Mouse (Mus musculus) frontal cortex, postnatal 10 days (tissue): ENCODE measurements at regions not wholly inside any gene's neighbourhood (a gene's known extent, or its start where the extent isn't known, plus 50 kb on each side); places are given as distances from the start of the nearest gene placed in this dataset.

Source experiments
- DNase-seq, 2 experiments: peaks; one replicate each; pipeline ENCODE4 v3.0.0; 2022; ENCODE audit warnings: low spot score in 2 of 2, mixed read lengths in 1 of 2

DNA sequence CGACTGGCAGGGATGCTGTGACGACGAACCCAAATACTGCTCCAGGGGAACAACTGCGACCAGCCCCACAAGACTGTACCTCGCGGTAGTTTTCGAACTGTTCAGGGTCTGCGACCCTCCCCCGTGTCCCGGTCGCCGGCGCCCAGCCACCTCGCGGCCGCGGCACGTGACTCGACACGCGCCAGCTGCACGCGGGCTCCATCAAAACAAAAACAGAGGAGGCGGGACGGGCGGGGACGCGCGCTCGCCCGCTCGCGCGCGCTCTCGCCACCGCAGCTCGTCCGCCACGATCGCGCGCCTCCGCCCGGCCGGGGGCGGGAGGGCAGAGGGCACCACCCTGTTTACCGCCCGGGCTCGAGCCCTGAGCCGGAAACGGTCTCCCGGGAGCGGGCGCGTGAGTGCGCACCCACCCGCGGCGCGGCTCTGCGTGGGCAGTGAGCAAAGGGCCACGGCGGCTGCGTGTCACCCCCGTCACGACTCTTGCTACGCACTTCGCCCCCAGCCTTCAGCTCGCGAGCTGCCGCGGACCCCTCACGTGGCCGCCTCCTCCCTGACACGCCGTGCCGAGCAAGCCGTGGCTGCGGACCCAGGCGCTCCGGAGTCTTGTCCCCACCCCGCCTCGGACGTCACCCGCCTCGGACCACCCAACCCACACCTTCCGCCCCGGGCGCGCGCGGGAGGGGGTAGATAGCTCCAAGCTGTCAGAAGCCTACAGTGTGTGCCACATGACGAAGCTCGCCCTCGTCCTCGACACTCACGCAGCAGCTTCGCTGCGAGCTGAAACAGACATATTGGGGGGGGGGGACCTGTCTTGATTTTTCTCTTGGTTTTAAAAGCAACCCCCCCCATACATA, 182.1 kb upstream of the Mkln1 start:
- DNase-seq = peak; percentile 87 to 90

- peak; percentile 53 to 72 for DNase-seq
These were observed 181.4 kb upstream of the Mkln1 start for GRCm38 (mm10) chr6:31217060-31217541.

DNA sequence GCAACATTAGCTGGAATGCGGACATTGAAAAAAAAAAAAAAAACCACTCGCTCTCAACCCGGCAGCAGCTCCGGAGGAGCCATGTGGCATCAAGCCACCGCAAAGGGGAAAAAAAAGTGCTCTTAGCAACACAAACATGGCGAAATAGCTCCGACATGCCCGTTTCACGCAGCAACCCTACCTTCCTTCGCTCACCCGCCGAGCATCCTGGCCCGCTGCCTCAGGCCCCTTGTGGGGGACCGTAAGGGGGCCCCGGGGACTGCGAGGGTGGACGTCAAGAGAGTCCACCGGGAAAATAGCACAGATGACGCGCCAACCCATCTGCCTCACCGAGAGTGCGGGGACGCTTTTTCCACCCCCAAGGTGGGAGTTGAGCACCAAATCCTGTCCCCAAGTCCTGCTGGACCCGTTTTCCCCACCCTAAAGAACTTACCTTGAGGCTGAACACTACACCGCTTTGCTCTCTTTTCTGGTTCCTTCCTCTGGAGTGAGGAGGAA, 180.8 kb upstream of the Mkln1 start:
- DNase-seq = peak; percentile 38 to 50

DNA sequence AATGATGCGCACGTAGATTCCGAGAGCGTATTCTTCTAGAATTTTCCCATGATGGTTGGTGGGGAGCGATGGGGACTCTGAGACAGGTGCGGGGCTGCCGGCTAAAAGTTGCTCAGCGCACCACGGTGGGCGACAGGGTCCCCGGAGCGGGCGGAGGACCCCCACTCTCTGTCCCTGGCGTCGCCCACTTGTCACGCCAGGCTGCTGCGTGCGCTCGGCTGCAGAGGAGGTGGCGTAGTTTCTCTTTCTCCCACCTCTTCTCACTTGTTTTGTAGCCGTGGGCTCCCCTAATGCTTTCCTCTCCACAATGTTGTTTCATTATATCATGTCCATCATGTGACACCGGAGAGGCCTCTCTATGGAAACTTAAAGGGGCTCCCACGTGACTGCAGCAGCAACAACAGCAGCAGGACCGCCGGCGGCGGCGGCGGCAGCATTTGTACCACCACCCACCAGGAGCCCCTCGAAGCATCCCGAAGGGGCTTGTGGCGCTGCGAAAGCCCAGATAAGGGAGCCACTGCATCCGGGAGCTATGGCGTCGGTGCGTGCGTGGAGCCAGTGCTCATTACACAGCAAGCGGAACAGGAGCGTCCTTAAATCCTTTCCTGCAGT, 180.3 kb upstream of the Mkln1 start:
- peak; percentile 64 to 72 for DNase-seq

DNA sequence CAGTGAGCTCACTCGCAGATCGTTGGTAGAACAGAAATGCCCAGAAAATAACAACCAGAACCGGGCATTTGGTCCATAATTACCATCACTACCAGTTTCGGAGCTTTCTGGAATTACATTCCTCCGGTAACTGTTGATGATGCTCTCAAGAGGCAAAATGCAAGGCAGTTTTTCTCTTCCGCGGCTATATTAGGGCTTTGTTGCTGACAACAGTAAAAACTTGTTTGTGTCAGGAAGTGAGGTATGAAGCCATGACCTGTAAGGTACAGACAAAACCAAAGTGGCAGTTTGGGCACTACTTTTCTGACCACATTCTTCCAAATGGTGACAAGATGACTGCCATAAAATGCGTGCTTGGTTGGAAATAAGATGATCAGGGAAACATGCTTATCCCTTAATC, 179.7 kb upstream of the Mkln1 start:
- no peak for DNase-seq

GRCm38 (mm10) chr6:31219736-31220135, 178.8 kb upstream of the Mkln1 start:
- no peak for DNase-seq

DNA sequence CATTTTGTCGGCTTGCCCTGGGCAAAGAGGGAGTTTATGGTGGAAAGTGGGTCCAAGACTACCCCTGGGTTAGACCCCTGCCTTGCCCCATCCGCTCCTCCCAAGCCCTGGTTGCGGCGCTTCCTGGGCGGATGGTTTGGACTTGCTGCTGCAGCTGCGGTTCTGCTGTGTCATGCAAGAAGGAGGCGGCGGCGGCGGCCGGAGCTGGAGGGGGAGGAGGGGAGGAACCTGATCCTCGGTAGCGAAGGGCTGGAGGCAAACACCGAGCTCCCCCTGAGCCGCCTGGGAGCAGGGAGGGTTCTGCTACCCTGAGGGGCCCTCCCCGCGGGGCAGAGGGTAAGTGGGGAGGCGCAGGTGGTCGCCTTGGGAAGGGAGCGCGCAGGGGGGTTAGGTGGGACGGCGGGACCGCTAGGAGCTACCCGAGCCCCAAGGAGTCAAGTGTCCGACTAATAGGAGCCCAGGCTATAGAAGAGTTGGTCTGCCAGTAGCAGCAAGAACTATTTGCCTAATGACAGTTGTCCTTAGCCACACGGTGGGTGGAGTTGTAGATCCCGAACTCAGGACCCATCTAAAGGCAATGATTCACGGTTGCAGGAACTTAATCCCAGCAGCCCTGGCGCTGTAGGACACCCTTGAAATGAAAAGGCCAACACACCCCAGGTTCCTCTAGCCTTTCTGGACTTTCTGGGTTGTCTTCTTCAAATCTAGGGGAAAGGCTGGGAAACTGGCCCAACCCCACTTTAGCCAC, 178.2 kb upstream of the Mkln1 start:
- peak; percentile 48 to 52 for DNase-seq

DNA sequence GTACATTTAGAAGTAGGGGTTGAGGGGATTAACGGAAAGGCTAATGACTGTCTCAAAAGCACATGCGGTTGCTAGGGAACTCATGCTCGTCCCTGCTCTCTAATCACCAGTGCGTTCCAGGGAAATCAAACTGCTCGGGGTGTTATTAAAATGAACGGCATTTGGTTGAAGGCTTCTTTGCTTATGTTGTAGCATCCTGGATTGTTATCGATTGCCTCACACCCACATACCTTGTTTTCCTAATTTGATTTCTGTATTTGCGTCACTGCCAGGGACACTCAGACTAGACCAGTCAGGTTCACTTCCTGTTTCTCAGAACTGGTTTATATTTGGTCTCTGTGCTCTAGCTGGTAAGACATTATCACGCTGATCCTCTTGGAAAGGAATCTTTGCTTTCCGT, 177.0 kb upstream of the Mkln1 start:
- DNase-seq = no peak

DNA sequence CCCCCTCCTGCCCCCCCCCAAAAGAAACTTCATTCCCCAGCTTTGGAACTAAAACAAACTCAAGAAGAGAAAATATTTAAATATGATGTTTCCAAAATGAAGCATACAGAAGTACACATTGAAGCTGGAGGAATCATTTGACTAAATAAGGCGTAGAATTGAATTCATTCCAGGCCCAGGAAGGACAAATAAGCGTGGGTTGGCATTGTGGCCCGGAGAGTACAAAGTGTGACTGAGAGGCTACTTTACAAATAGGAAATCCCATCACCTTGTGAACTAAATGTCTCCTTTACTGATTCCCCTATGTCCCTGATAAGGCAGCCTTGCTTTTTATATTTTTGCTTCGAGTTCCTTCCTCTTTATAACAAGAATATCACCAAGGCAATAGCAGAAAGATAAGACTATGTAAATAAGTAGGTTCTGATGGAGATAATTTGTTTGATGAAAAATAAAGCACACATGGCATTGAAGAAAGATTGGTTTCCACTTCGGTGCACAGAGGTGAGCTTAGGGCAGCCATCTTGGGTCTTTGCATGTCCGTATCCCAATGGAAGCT, 176.4 kb upstream of the Mkln1 start:
- DNase-seq = no peak

GRCm38 (mm10) chr6:31227406-31227805, 171.1 kb upstream of the Mkln1 start:
- no peak for DNase-seq

- DNase-seq = no peak
These were observed 170.5 kb upstream of the Mkln1 start for GRCm38 (mm10) chr6:31228061-31228460.

DNA sequence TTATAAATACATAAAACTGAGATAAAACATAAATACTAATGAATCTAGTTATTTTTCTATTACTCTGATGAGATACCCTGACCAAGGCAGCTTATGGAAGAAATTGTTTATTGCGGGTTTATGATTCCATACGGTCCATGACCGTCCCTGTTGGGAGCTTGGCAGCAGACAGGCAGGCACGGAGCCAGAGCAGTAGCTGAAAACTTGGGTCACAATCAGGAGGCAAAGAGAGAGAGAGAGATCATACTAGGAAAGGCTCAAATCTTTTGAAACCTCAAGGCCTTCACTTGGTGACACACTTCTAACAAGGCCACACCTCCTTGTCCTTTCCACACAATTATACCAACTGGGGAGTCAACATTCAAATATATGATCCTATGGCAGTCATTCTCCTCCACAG, 166.7 kb upstream of the Mkln1 start:
- no peak for DNase-seq

- DNase-seq = no peak
These were observed 165.1 kb upstream of the Mkln1 start for GRCm38 (mm10) chr6:31233252-31233993.

GRCm38 (mm10) chr6:31240051-31240450, 158.5 kb upstream of the Mkln1 start:
- no peak for DNase-seq

- DNase-seq = no peak
These were observed 148.0 kb upstream of the Mkln1 start for GRCm38 (mm10) chr6:31250526-31250925.

DNA sequence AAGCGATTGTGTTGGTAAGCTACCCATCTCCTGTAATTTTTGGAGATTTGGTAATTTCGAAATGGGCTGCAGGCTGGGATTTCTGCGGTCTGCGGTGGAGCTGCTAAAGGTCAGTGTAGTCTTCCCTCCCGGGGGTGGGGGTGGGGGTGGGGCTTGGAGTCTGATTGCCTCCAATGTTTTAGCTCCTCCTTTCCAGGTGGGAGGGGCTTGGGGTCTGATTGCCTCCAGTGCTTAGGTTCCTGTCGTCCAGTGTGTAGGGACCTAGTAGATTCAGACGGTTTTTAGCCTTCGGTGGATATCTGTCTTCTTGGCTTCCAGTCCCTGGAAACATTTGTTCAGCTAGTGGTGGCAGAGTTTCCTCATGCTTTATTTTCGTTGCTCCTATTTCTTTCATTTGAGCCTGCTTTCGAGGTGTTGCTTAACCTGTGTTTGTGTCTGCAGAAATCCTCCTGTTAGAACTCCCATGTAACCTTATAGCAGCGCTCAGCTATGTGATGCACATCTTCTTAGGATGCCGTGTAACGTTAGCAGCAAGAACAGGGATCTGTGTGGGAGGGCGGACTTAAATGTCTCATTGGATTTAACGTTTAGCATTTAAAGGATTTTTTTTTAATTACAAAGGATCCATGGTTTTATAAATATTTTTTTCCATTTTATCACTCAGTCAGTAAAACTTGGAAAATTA, 145.1 kb upstream of the Mkln1 start:
- DNase-seq = no peak

DNA sequence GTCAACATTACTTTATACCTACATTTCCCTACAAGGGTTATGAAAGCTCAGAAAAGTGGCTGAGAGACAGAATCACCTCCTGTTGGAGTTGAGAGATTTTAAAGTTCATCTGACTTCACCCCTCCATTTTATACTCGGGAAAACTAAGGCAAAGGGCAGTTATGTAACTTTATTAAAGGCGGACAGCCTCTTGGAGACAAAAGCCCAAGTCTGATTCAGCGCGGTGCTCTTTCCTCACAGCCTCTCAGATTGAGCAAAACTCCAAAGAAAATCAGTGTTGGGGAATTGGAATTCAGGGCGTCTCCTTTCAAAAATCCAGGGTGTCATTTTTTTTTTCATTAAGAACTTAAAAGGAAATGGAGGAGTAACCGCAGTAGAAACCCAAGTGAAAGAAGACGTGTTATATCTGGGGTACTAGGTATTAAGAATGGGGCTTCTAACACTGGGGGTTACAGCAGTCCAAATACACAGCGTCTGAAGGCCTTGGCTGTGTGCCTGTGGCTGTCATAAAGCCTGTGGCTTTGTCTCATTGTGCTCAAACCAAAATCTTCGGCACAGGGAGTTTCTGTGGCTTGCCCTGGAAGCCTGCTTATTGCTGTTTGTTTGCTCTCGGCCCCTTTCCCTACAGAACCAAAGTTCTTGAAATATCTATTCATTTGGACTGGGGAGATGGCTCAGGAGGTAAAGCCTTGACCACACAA, 137.7 kb upstream of the Mkln1 start:
- DNase-seq = no peak

GRCm38 (mm10) chr6:31261797-31262540, 136.6 kb upstream of the Mkln1 start:
- no peak for DNase-seq

GRCm38 (mm10) chr6:31262651-31263050, 135.9 kb upstream of the Mkln1 start:
- DNase-seq = no peak
